Mouse (Mus musculus) right cerebral cortex, postnatal 36 days (tissue): ENCODE data around the gene Klrb1f.
"Not testable (repeated sequence)": the region's sequence is repeated elsewhere in the genome, so short reads cannot be mapped to it uniquely, and the experiment has no call there.

Experiments
- DNase-seq, 2 experiments: peaks; one replicate each; pipeline ENCODE4 v3.0.0; 2022; ENCODE audit warnings: low spot score in 2 of 2, mixed read lengths in 1 of 2

Klrb1f gene

DNA sequence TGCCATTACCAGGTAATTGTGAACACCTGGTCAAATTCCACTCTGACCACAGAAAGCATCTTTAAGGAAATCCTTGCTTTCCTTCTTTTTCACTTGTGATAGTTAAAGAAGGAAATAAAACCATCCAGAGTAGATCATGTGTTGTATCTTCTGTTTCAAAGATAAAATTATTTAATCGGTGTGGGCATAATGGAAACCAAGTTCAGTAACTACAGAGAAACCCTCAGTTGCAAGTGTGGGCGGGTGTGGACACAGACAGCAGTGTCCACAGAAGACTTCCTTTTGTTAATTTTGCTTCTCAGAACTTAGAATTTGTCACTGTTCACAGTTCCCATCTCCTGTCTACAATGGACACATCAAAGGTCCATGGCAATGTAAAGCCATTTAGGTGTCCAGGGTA lies at the start of gene Klrb1f:
Gene Klrb1f, plus strand, starts transcription at position 301 of the 400 bp plus-strand sequence.
- no peak for DNase-seq

DNA sequence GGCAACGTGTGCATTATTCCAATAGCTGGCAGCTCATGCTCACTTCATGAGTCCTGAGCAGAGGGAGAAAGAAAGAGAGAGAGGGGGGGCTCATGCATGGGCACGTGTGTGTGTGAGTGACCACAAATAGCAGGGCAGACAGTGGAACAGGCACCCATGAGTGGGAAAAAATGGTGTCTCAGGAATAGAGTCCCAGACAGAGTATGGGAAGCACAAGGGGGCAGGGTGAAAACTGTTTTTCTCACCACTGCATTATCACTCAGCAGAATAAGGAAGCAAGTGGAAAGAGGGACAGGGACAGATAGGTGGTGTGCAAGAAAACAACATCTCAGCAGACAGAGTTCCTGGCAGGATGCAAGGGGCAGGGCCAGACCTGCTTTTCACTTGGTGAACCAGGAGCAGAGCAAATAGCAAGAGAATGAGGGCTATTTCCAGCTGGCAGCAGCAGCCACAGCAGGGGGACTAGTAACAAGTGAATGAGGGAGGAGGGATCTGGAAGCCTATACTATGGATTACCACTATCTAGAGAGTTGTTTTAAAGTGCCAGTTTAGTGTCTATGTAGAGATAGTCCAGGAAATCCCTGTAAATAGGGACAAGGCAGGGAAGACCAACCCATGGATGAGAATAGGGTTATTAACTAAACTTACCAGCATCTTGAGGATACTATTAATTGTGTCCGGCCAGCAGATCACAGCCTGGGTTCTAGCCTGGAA lies 49.5 kb upstream of the Klrb1f start:
- DNase-seq = no peak

DNA sequence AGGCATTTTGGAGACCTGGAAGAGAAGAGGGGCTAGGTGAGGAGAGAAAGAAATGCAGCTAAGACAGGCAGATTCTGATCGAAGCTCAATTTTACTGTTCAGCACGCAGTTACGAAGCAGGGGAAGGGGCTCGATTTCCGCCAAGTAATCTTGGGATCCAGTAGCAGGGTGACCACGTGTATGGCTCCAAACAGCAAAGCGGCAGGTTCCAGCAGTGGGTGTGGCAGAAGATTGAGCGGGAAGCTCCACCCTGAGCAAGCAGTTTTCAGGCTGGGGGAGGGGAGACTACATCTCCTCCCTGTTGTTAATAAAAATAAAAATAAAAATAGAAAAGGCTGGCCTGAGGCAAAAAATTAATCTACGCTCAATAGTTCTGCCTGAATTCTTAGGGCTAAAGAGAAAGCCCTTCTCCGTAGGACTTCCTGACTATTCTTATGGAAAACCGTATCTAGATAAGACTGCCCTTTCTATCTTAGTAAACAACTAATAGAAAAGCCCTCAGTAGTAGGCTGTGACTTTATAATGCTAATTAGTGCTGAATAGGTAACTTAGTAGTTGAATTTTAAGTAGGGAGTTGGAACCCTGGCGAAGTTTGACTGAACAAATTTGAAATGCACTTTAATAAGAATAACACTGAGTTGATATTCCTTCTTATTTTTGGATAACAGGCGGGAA lies 48.8 kb upstream of the Klrb1f start:
- no peak for DNase-seq

DNA sequence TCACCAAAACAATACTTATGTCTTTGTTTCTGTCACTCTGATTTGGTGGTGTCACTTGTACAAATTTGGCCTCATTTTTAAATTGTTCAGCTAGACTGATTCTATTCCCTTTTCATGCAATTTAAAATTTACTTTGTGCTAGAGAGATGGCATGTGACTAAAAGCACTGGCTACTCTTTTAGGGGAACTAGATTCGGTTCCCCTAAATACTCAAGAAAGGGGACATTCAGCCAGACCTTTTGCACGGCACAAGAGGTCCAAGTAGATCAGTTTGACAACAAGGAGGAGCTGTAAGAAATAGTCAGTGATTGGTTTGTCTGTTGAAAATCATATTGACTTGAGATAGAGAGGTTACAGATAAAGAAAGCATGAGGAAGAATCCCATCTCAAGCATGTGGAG lies 44.3 kb upstream of the Klrb1f start:
- no peak for DNase-seq

DNA sequence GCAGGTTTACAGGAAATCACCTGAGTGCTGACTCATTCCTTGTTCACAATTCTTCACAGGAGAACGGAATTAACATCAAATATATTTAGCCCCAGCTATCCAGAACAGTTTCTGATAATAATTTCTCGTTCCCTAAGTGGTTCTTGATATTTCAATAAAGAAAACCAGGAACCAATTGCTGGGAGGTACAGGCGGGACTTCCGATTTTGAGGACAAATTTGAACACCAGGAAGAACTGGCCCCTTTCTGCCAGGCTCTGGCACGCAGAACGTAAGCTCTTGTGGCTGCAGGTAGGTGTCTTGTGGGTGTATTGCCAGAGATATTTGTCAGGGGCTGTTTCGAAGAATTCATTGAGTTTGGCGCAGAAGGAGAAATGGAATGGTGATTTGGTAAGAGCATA lies 37.1 kb upstream of the Klrb1f start:
- no peak for DNase-seq

DNA sequence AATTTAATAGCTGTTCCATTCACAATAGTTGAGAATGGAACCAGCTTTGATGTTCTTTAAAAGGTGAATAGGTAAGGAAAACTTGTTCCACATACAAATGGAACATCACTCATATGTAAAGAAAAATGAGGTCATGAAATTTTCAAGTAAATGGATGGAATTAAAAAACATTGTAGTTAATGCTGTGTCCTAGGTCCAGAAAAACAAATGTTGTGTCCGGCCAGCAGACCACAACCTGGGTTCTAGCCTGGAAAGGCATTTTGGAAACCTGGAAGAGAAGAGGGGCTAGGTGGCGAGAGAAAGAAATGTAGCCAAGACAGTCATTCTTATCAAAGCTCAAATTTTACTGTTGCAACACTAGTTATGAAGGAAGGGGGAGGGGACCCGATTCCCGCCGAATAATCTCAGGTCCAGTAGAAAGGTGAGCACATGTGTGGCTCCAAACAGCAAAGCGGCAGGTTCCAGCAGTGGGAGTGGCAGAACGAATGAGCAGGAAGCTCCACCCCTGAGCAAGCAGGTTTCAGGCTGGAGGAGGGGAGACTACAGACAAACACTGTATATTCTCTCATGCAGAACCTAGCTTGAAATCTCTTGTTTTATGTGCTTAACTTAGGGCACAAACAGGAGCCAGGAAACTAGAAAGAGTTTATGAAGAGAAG lies 35.7 kb upstream of the Klrb1f start:
- not testable (repeated sequence) for DNase-seq

DNA sequence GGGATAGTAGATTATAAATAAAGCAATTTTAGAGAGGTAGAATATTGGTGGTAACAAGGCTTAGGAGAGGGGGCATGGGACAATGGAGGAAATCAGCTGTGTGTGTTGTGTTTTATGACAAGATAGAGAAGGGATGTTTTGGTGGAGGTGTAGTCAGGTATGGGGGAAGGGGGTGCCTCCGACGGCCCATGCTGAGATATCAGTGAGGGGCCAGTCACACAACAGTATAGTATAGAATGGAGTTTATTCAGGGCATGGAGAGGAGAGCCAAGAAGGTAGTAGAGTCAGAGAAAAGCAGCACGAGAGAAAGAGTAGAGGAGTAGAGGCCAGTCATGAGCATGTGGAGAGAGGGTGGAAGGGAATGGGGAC lies 35.2 kb upstream of the Klrb1f start:
- no peak for DNase-seq

DNA sequence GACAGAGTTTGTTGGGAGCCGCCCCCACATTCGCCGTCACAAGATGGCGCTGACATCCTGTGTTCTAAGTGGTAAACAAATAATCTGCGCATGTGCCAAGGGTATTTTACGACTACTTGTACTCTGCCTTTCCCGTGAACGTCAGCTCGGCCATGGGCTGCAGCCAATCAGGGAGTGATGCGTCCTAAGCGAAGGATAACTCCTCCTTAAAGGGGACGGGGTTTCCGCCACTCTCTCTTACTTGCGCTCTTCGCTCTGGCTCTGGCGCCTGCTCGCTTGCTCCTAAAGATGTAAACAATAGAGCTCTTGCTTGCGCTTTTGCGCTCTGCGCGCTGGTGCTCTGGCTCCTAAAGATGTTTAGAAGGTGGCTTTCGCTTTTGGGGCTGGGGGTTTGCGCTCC lies 33.7 kb upstream of the Klrb1f start:
- DNase-seq = not testable (repeated sequence)

DNA sequence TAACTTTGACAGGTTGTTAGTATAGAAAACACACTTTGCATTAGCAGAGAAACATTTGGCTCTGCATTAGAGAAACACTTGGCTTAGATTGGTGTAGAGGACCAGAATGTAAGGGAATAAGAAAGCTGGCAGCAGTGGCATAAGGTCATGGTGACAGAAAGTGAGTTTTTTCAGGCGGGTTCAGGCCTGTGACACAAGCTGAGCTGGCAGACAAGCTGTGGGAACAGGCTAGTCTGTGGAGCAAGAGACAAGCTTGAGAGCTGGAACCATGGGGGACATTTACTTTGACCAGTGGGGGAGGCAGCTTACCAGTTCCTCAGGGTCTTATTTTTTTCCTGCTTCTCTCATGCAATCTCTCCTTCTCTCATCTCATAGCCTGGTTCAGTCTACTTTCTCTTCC lies 32.7 kb upstream of the Klrb1f start:
- DNase-seq = no peak

DNA sequence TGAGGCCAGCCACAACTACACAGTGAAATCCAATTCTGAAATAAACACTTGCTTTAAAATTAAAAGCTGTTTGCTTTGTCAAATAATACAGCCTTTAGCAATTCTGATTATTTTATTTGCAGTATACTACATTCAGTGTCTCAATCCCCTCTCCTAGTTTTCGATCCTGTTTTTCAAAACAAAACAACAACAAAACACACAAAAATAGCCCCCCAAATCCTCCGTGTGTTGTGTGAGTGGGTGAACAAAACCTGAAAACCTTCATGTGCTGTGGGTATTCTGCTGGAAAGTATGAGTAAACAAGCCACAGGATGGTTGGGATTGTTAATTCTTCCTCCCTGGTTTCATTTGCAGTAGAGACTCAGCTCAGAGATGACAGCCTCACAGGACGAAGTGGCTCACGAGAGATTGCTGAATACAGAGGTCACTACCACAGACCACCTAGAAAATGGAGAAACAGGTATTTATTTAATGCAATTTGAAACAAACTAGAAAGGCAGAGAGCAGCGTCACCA lies 31.9 kb upstream of the Klrb1f start:
- no peak for DNase-seq

DNA sequence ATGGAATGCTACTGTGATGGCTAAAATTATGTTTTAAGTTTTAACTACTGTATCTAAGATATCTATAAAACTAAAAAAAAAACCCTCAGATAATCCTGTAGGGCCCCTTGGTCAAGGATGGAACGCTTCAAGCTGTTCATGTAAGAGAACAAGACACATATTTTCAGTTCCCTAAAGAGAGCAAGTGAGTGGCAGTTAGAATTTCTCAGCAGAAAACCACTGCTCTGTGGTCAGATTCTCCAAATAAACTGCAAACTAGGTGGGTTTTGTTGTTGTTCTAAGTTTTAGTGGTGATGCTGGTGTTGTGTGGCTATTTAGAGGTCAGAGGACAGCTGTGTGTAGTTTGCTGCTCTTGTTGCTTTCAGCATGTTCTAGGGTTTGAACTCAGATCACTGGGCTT lies 31.3 kb upstream of the Klrb1f start:
- no peak for DNase-seq

DNA sequence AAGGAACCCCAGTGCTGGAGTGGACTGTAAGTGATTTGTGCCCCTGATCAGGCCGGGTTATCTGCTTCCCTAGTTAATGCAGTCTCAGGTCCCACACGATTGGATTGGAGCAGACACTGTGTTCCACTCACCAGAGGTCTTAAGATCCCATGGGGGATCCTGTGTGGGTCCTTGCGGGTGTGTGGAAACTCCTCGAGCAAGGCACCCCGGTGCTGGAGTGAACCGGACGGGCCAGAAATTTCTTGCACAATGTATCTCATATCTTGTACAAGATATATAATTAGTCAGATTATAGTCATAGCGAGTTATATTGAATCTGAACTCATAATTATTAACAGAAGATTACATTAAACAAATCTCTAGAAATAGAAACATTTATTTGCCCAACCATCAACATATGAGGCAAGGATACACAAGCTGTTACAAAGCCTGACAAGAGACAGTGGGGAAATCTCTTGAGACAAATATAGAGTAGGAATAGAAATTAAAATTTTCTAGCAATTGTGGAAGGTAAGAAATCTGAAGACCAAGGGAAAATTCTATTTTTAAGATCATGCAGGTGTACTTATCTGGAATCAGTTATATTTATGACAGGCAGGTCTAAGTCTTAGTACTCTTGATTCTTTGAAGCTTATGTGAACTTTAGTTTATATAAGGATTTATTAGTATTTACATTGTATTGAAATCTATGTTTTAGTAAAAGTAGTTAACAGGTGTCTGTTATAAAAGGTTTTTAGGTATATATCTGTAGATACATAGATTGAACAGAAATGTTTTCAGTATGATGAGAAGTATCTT lies 18.1 kb upstream of the Klrb1f start:
- DNase-seq = no peak

DNA sequence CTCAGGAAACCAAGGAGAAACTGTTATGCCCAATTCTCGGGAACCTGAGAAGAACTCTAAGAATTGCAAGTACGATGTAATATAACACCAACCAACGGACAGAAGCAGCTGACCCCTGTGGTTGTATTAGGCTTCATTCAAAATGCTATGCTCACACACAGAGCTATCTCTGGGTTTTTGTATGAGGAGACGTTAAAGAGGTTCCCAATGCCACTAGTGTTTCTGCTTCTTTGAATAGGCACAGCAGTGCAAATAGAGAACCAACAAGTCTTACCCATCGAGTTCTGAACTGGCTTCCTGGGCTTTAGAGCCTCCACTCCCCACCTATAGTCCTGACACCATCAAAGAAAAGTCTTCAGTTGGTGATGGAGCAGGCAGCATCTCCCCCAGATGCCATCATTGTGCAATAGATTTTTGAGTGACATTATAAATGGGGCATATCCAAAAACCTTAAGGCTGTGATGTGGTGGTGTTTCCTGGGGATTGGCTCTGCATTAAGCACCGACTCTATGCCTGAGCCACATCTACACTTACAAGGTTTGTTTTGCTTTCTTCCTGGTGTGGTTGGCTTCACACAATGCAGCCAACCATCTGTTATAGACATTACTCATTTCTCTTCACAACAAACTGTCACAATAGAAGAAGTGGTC lies 15.4 kb upstream of the Klrb1f start:
- DNase-seq = no peak

DNA sequence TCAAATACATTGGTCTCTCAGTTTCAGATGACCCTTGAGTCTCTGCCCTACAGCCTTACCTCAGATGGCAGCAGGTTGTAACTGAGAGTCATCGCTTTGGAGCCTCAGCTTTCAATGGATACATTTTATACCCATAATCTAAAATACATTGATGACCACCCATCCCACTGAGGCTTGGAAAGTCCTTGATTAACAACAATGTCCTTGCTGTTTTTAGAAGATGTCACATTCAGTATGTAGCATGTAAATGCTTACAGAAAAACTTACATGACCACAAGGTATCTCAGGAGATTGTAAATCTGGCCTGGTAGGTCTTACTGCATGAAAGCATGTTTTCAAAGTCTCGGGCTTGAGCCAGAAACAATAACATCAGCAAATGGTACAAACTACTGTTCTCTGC lies 14.7 kb upstream of the Klrb1f start:
- DNase-seq = no peak

DNA sequence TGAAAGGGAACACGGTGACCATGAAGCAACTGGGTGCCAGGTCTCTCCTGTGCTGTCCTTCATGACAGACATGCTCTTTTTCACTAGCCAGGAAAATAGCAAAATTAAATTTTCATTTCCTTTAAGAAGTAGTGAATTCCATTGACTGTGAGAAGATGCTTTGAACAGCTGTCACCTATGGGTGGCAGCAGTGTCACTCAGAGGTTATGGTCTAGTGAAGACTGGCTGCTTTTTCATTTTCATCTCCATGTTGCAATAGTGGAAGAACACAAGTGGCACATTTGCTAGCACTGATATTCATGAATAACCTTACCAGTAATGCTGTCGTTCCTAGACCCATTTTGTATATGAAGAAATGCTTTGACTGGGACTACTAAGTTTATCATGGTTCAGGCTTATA lies 12.3 kb upstream of the Klrb1f start:
- no peak for DNase-seq

DNA sequence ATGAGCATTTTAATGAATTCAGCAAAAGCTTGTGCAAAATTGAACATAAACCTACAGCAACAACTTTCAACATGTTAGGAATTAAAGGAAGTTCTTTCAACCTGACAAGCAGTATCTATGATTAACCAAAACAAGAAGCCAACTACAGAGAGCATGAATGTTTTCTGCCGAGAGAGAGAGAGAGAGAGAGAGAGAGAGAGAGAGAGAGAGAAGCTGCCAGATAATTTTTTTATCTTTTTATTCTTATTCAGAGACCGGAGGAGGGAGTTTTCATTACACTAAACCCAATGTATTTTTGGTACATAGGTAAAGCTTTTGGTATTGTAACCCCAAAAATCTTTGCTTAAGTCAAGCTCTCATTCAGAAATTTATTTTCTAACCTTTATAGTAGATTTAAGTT lies 10.7 kb upstream of the Klrb1f start:
- no peak for DNase-seq

DNA sequence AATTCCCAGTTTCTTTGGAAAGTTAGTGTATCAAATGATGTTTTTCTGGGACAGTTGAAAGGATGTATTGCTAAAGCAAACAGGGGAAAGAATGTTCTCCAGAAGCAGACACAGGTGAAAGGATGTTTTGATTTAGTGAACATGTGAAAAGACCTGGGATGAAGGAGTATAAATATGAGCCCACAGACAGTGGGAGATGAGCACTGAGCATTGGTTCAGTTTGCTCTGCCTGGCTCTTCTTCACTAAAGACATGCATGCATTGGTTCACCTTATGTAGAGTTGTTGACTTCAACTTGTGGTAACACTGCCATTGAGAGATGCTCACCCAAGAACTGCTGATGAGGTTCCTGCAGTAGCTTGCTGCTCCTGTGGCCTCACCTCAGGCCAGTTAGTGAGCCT lies 9.4 kb upstream of the Klrb1f start:
- DNase-seq = no peak

DNA sequence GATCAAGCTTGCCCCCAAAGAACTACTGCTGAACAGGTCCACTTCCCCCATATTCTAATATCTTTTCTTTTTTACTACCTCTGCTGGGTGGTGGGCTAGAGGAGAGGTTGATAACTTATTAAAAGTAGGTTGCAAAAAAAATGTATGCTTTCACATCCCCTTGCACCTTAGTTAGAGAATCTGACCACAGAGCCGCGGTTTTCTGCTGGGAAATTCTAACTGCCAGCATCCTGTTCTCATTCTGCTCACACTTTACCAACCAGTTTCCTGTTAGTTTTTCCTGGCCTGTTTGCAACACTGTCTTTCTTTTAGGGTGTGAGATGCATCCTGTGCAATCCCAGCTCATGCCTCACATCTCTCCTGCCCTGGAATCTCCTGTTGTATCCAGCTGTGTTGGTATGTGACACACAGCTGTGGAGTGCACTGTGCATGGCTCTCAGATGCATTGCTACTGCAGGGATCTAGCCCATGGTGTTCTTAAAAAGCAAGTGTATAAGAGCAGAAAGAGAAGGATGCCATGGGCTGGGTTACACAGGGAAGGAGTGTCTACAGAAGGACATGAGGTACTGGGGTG lies 8.7 kb upstream of the Klrb1f start:
- no peak for DNase-seq

DNA sequence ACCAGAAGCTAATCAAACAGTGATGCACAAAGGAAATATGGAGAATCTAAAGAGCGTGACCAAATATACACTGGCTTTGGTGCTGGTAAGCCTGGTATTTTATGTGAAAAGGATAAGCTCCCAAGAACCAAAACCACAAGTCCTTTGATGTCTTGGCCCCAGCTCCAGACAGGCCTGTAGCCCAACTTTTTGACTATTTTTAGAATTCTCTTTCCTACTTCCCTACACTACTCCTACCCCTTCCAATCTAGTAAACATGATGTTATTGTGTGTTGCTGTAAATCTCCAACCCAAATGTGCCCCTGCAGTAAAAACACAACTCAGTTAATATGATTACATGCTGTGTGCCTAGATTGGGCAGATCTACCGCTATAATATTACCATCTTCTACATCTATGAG lies 4.2 kb upstream of the Klrb1f start:
- no peak for DNase-seq

DNA sequence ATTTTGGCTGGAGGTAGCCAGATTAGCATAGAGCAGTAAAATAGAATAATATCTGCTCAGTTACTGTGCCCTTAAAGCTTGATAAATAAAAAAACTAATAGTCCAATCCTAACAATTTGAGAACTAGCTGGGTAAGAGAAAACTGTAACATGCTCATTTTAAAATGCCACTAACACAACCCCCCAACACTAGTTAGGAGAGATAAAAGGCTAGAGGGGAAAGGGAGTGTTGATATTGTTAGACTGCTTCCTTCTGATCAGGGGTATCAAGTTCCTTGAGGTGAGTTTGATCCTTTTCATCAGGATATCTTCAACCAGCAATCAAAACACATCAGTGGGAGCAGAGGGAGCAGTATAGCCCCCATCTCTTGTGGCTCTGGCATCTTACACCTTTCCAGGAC lies 3.2 kb upstream of the Klrb1f start:
- DNase-seq = no peak

DNA sequence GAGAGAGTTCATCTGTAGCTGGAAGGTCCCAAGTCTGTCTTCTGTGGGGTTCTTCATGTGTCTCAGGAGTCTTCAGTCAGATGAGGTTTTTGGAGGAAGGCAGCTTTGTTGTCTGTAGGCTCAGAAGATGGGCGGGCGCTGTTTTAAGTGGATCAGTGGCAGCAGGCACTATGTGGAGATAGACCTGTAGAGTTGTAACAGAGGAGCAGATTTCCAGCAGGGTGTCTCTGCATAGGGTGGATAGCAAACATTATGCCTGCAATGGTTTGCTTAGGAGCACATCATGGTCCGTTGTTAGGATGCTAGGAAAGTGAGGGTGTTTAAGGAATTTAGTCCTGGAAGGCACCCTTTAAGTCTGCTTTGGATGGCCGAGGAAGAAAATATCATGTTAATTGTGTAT lies 2.7 kb downstream of the Klrb1f start:
- DNase-seq = no peak
